Mouse (Mus musculus) ES-E14 (cell line): ENCODE measurements at regions not wholly inside any gene's neighbourhood (a gene's known extent, or its start where the extent isn't known, plus 50 kb on each side); places are given as distances from the start of the nearest gene placed in this dataset.

Experiments used
- CHD2 ChIP-seq: IDR thresholded peaks from 2 replicates; pipeline ENCODE4 v1.6.1; 2014; ENCODE audit warnings: mild to moderate bottlenecking, low read depth, low read length, inconsistent platforms
- HCFC1 ChIP-seq: IDR thresholded peaks from 2 replicates; pipeline ENCODE4 v1.6.1; 2012; ENCODE audit warnings: low read length, inconsistent platforms, borderline replicate concordance; ENCODE audit not compliant: insufficient read depth
- MAFK ChIP-seq: IDR thresholded peaks from 2 replicates; pipeline ENCODE4 v1.6.1; 2014; ENCODE audit warnings: mild to moderate bottlenecking, low read depth, low read length, inconsistent platforms; ENCODE audit not compliant: insufficient read depth
- ZC3H11A ChIP-seq: IDR thresholded peaks from 2 replicates; pipeline ENCODE4 v1.6.1; 2012; ENCODE audit warnings: low read depth, mild to moderate bottlenecking, inconsistent platforms, low read length, borderline replicate concordance

DNA sequence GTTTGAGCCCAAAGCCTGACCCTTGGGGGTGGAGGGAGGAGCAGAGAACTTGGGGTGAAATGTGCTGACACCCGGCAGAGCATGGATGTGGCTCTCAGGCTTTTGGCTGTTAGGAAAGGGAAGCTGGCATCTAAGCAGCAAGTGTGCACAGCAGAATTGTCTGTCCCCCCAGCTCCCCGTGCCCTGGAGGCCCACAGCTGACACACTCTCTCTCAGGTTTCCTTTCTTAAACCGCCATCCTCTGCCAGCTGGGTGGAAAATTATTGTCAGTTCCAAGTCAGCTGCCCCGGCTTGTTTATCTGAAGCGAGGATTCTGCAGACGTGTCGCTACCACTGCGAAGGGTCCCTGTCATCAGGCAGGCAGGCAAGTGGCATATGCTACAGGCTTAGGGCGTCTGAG lies 127.6 kb downstream of the Cdh26 start:
- TF ChIP-seq MAFK, result no peak
- no peak for TF ChIP-seq HCFC1
- no peak for TF ChIP-seq ZC3H11A
- TF ChIP-seq CHD2, result no peak
